Mouse (Mus musculus): ENCODE measurements around the gene Atp8a2. TPM values are rescaled to one million over a fixed set of nuclear protein-coding genes. Genes with fewer than 3 reads are reported as not detected.

Gene Atp8a2
- polyA plus RNA-seq, 1 experiment from 2014 or later: 2.5 TPM

DNA sequence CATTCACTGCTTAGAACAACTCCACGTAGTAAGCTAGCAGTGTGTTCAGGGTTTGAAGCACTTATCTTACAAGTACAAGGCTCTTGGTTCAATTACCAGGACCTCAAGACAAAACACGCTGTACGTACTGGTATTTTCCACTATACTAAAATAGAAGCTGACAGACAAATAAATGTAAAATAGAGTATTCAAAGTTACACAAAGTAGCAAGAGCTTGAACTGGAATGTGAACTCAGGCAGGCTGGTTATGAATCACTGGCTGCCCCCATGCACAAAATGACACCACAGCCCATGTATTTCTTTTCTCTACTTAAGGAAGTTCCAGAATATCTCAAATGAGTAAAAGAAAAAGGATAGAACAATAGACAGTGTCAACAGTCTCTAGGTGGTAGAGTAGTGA is 602.0 kb downstream of the Atp8a2 start:
- DNase-seq (ENCODE audit: low spot score): no peak
- Histone ChIP-seq H3K27ac (replicated peaks) (no peak overlapping the region), H3K27me3 (ENCODE audit: low read depth, poor library complexity, severe bottlenecking) (no peaks in the 10 kb centered on the region), H3K4me1 (peaks cover 16% of the 10 kb centered on the region), H3K9me3 (replicated peaks) (no peaks in the 10 kb centered on the region), H3K36me3 (peaks cover 14% of the 10 kb centered on the region), H3K4me3 (no peak overlapping the region)
- 92% methylated on average over 3 of the region's 3 CpGs for WGBS

DNA sequence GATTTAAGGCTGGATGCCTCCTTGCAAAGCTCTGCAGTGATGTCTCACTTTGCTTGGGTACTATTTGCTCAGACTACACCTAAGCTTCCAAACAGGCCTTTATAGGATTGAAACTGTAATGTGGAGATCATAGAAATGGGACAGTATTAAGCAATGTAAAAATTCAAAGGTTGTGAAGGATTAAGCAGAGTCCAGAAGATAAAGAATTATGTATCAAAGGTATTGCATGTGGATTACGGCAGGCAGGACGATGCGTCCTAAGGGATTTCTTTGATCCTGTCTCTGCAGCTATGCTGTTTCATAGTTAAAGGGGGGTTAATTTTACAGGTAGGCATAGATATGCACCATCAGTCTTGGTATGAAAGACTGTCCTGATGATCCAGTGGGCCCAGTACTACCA is 604.4 kb downstream of the Atp8a2 start:
- H3K27ac ChIP-seq (replicated peaks): no peak overlapping the region
- WGBS: 92% methylated on average over 3 of the region's 3 CpGs
- no peaks in the 10 kb centered on the region for H3K27me3 ChIP-seq (ENCODE audit: low read depth, poor library complexity, severe bottlenecking)
- peaks cover 11% of the 10 kb centered on the region for H3K4me1 ChIP-seq
- no peak for DNase-seq (ENCODE audit: low spot score)
- H3K9me3 ChIP-seq (replicated peaks): no peaks in the 10 kb centered on the region
- no peak overlapping the region for H3K4me3 ChIP-seq
- H3K36me3 ChIP-seq: peaks cover 36% of the 10 kb centered on the region

DNA sequence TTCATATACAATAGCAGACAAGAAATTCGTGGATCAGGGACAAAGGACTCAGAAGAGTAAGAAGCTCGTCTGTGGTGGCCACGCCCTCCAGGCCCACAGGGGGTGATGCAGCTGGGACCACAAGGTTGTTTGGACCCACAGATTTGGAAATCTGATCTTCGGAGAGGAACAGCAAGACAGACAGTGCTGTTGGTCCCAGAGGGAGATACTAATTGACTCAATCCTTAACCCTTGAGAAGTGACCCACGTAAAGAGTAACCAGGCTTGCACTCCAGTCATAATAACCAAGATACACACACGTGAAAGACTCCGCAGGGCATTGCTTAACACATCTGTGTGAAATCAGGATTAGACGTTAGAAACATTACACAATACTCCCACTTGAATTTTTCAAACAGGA is 605.1 kb downstream of the Atp8a2 start:
- Histone ChIP-seq H3K27ac (replicated peaks) (no peak overlapping the region), H3K9me3 (replicated peaks) (no peaks in the 10 kb centered on the region), H3K36me3 (peaks cover 36% of the 10 kb centered on the region), H3K27me3 (ENCODE audit: low read depth, poor library complexity, severe bottlenecking) (no peaks in the 10 kb centered on the region), H3K4me3 (no peak overlapping the region), H3K4me1 (peaks cover 5% of the 10 kb centered on the region)
- DNase-seq (ENCODE audit: low spot score): no peak
- 80% methylated on average over 8 of the region's 8 CpGs for WGBS

- 90% methylated on average over 1 of the region's 1 CpGs for WGBS
- no peak overlapping the region for H3K27ac ChIP-seq (replicated peaks)
- H3K36me3 ChIP-seq: peaks cover 49% of the 10 kb centered on the region
- no peaks in the 10 kb centered on the region for H3K9me3 ChIP-seq (replicated peaks)
- H3K4me1 ChIP-seq: no peaks in the 10 kb centered on the region
- DNase-seq (ENCODE audit: low spot score): no peak
- no peaks in the 10 kb centered on the region for H3K27me3 ChIP-seq (ENCODE audit: low read depth, poor library complexity, severe bottlenecking)
- H3K4me3 ChIP-seq: no peak overlapping the region
Observed at GRCm38 (mm10) chr14:59590614-59591013, 606.4 kb downstream of the Atp8a2 start.

MicroRNA genes within 50 kb of the gene (microRNA counts, 519-probe panel; counts per million panel counts)
- not detected for microRNA mmu-miR-719

Small RNA genes lying within 50 kb of the gene (microRNA-seq; reads per million reads assigned to microRNA genes)
- gene Mir719: not detected

Other genes starting within 250 kb of the Atp8a2 start
- 0.09 TPM in 1 of 2 replicates, not detected in the other for gene Nupl1, start 54.3 kb upstream of the Atp8a2 start, polyA plus RNA-seq (2016; fragmentation: Nextera tagmentation; extraction: Ambion mirVana)
- 61.0 and 62.6 TPM in 2 replicates for gene Gm49336, start 54.3 kb upstream of the Atp8a2 start, polyA plus RNA-seq (2016; fragmentation: Nextera tagmentation; extraction: Ambion mirVana)
- 29.9 and 42.0 TPM in 2 replicates for gene Mtmr6, start 68.0 kb upstream of the Atp8a2 start, polyA plus RNA-seq (2016; fragmentation: Nextera tagmentation; extraction: Ambion mirVana)
- gene Amer2, start 176.1 kb upstream of the Atp8a2 start, polyA plus RNA-seq (2016; fragmentation: Nextera tagmentation; extraction: Ambion mirVana): 9.9 and 14.1 TPM in 2 replicates